Mouse (Mus musculus): ENCODE data around the gene Dpm1.

The Dpm1 gene

DNA sequence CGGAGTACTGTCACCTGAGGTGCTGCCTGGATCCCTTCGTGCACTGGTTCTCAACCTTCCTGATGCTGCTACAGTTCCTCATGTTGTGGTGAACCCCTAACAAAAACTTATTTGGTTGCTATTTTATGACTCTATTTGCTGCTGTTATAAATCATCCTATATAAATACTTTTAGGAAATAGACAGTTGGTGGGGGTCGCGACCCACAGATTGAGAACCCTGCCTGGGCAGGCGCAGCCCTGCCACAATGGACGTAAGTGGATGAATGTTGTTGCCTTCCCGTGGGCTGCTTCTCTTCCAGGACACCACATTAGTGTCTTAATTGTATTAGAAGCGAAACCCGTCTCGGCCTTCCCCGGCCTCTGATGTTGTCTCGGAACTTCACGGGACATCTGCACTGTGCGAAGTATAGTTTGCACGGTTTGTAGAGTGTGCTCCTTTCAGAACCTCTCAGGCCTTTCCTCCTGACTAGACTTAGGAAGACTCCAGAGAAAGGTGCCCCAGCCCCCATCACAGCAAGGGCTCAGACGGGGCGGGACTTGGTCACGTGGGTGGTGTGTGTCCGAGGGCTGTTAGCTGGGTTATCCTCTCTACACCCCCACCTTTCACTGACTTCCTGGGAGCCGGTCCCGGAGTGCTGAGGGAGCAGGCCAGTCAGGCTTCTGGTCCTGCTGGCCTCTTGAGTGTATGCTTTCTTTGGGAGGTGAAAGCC lies 63.5 kb downstream of the Dpm1 start:
- no peak for DNase-seq (ENCODE audit: low spot score)

DNA sequence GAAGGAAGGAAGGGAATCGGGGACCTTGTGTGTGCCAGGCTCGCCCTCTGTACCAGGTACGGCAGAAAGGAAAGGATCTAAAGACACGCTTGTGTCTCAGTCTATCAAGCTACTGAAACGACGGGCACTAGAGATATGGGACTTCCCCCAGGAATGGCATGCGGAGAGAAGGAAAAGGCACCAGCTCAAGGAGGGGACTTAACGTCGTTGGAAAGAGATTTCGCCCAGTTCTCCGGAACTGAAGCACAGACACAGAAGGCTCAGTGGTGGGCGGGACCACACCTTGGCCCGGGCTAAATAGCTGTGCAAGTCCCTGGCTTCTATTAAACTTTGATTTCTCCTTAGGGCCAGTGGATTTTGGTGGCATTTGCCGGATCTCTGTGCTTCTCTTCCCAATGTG lies 68.4 kb downstream of the Dpm1 start:
- no peak for DNase-seq (ENCODE audit: low spot score)

DNA sequence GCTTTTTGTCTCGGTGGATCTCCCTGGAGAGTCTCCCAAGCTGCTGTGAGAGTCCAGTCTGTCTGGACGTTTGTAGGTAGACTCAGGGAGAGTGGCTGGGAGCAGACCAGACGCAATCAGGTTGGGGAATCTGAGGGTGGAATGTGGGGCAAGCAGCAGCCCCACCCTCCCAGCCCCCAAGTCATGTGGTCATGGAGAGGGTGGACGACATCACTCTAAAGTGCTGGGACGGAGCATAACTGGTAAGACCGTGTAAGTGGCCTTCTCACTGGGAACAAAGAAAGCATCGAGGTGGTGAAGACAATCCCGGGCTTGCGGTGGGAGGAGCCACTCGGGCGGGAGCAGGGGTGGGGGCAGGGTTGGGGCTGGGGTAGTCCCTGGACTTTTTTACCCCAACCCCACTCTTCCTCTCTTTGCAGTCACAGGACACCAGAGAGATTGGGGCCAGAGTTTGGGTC lies 68.8 kb downstream of the Dpm1 start:
- no peak for DNase-seq (ENCODE audit: low spot score)

DNA sequence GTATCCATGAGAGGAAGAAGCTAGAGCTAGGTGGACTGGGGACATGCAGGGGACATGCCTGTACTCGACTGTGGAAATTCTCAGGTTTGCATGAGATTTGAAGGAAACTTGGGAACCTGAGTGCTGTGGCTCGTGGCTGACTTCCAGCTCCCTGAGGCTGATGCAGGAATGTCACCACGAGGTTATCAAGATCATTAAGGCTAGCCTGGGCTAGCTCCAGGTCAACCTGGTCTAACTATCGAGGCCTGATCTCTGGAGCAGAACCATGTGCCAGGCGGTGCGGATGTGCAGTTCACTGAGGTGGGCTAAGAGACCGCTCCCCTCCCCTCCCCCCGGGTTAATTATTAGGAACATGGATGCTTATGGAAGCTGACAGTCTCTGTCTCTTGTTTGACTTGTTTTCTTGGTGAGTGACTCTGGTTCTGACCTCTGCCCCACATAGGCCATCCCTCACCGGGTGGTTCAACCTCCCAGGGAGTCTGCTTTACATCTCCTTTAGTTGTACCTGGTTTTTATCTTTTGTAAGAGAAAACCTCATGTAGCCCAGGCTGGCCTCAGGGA lies 69.9 kb downstream of the Dpm1 start:
- no peak for DNase-seq (ENCODE audit: low spot score)

Measured in adipocyte (in vitro differentiated cells).